Mouse (Mus musculus): ENCODE data around the gene Brinp3. TPM values are rescaled to one million over a fixed set of nuclear protein-coding genes. Genes with fewer than 3 reads are reported as not detected.

The Brinp3 gene
- 0.32 and 0.34 TPM in 2 replicates for polyA plus RNA-seq (2016; fragmentation: Nextera tagmentation; extraction: Ambion mirVana)

GRCm38 (mm10) chr1:146494681-146495331 is at the start of gene Brinp3:
Gene Brinp3, plus strand, starts transcription at chr1:146494760.
- Histone ChIP-seq H3K4me1 (replicated peaks) (peaks cover 7% of the 10 kb centered on the region), H3K4me3 (replicated peaks) (peak within 1 kb of the TSS; percentile 29), H3K36me3 (no peaks in the 10 kb centered on the region), H3K27ac (no peak within 1 kb of the TSS), H3K9ac (replicated peaks) (no peak within 1 kb of the TSS), H3K27me3 (peaks cover 47% of the 10 kb centered on the region), H3K9me3 (no peaks in the 10 kb centered on the region), H3K4me2 (peak within 1 kb of the TSS; percentile 54)
- ATAC-seq (ENCODE audit: insufficient number of reproducible peaks, insufficient read depth, low FRiP score, low TSS enrichment, low read depth), result no peak
- 3% methylated on average over 19 of the region's 19 CpGs for WGBS

DNA sequence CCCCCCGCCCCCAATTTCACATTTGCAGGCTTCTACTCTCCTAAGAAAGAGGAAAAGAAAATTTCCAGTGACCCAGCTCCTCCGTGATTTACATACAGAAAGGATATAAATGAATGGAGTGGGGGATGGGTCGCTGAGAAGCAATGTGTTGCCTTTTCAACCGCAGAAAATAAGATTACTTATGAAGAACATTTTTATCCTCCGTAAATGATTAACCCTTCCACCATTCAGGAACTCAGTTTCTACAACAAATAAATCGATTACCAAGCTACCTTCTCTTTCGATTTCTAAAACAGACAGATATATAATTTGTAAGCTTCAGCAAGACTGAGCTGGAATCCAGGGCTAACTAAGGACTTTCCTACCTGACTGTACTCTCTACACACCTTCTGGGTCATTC is 339 bp upstream of the Brinp3 start:
- no peak overlapping the region for H3K27ac ChIP-seq
- H3K9ac ChIP-seq (replicated peaks), result no peak overlapping the region
- peak overlapping the region; percentile 54 for H3K4me2 ChIP-seq
- H3K27me3 ChIP-seq, result peaks cover 47% of the 10 kb centered on the region
- H3K4me1 ChIP-seq (replicated peaks), result peaks cover 7% of the 10 kb centered on the region
- H3K4me3 ChIP-seq (replicated peaks), result no peak overlapping the region
- H3K9me3 ChIP-seq, result no peaks in the 10 kb centered on the region
- no peak for ATAC-seq (ENCODE audit: insufficient number of reproducible peaks, insufficient read depth, low FRiP score, low TSS enrichment, low read depth)
- H3K36me3 ChIP-seq, result no peaks in the 10 kb centered on the region
- WGBS, result 15% methylated on average over 7 of the region's 7 CpGs

GRCm38 (mm10) chr1:146495386-146495785 is 826 bp downstream of the Brinp3 start:
- Histone ChIP-seq H3K27ac (no peak overlapping the region), H3K9ac (replicated peaks) (no peak overlapping the region), H3K27me3 (peaks cover 47% of the 10 kb centered on the region), H3K4me3 (replicated peaks) (peak overlapping the region; percentile 29; the same call in 1 of the 2 replicates), H3K4me1 (replicated peaks) (peaks cover 7% of the 10 kb centered on the region), H3K4me2 (peak overlapping the region; percentile 54), H3K9me3 (no peaks in the 10 kb centered on the region), H3K36me3 (no peaks in the 10 kb centered on the region)
- WGBS, result 4% methylated on average over 3 of the region's 3 CpGs
- ATAC-seq (ENCODE audit: insufficient number of reproducible peaks, insufficient read depth, low FRiP score, low TSS enrichment, low read depth), result no peak

GRCm38 (mm10) chr1:146497381-146498081 is 3.0 kb downstream of the Brinp3 start:
- peak overlapping the region; percentile 37; the same call in 1 of the 2 replicates for H3K9ac ChIP-seq (replicated peaks)
- H3K4me1 ChIP-seq (replicated peaks), result peaks cover 7% of the 10 kb centered on the region
- H3K36me3 ChIP-seq, result no peaks in the 10 kb centered on the region
- H3K9me3 ChIP-seq, result no peaks in the 10 kb centered on the region
- H3K4me2 ChIP-seq, result peak overlapping the region; percentile 73
- H3K27me3 ChIP-seq, result peaks cover 47% of the 10 kb centered on the region
- WGBS, result under 1% methylated on average over 28 of the region's 28 CpGs
- H3K4me3 ChIP-seq (replicated peaks), result peak overlapping the region; percentile 43
- no peak overlapping the region for H3K27ac ChIP-seq
- ATAC-seq (ENCODE audit: insufficient number of reproducible peaks, insufficient read depth, low FRiP score, low TSS enrichment, low read depth), result peak; percentile 79

DNA sequence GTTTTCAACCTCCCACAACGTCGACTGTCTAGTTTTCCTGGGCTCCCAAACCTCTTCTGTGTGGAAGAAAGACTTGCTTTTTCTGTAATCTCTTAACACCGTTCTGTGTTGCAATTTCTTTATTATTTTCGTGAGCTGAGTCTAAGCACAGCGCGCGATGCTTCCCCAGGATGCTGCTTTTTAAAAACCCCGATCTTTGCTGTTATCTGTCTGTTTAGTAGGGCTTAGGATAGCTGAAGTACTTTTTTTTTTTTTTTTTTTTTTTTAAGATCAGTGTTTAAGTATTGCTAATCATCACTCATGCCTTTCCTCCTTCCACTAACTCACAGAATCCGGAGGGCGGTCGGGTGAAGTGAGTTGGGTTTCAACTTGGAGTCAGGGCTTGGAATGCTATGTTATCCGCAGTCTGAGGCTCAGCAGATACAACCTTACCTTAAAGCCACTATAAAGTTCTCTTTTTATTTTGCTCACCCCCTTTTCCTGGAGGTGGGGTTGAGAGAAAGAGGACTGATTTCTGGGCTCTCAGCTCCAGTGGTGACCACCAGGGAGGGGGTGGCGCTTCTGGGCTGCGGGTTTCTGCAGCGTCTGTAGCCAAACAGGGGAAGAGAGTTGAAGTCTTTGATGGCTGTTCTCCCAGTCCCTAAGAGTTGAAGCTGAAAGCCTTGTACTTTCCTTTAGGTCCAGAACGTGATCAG is 3.7 kb downstream of the Brinp3 start:
- Histone ChIP-seq H3K36me3 (no peaks in the 10 kb centered on the region), H3K4me1 (replicated peaks) (peaks cover 7% of the 10 kb centered on the region), H3K9me3 (no peaks in the 10 kb centered on the region), H3K27me3 (peaks cover 47% of the 10 kb centered on the region), H3K9ac (replicated peaks) (peak overlapping the region; percentile 37; the same call in 1 of the 2 replicates), H3K27ac (no peak overlapping the region), H3K4me3 (replicated peaks) (peak overlapping the region; percentile 43), H3K4me2 (peak overlapping the region; percentile 73)
- WGBS, result 2% methylated on average over 16 of the region's 16 CpGs
- peak; percentile 40; the same call in 1 of the 2 replicates for ATAC-seq (ENCODE audit: insufficient number of reproducible peaks, insufficient read depth, low FRiP score, low TSS enrichment, low read depth)

DNA sequence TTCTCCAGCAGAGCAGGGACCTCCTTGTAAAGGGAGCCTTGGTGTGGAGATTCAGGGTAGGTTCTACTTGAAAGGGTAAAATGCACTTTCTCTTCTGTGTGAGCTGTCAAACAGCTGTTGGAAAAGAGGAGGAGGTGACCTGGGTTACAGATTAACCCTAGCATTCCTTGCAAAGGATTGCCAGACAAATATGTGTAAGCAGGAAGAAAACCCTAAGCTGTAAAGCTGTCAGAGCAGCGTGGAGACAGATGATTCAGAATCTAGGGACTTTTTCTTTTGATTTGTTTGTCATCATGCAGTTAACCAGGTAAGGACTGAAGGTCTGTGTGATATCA is 4.2 kb downstream of the Brinp3 start:
- no peak overlapping the region for H3K27ac ChIP-seq
- H3K9ac ChIP-seq (replicated peaks), result no peak overlapping the region
- peak overlapping the region; percentile 73 for H3K4me2 ChIP-seq
- ATAC-seq (ENCODE audit: insufficient number of reproducible peaks, insufficient read depth, low FRiP score, low TSS enrichment, low read depth), result no peak
- 3% methylated on average over 1 of the region's 1 CpGs for WGBS
- H3K36me3 ChIP-seq, result no peaks in the 10 kb centered on the region
- peaks cover 7% of the 10 kb centered on the region for H3K4me1 ChIP-seq (replicated peaks)
- peaks cover 47% of the 10 kb centered on the region for H3K27me3 ChIP-seq
- H3K9me3 ChIP-seq, result no peaks in the 10 kb centered on the region
- H3K4me3 ChIP-seq (replicated peaks), result peak overlapping the region; percentile 43

- no peak overlapping the region for H3K9ac ChIP-seq (replicated peaks)
- H3K27ac ChIP-seq, result no peak overlapping the region
- no peak overlapping the region for H3K4me2 ChIP-seq
- ATAC-seq (ENCODE audit: insufficient number of reproducible peaks, insufficient read depth, low FRiP score, low TSS enrichment, low read depth), result no peak
- no peak overlapping the region for H3K4me3 ChIP-seq (replicated peaks)
- no peaks in the 10 kb centered on the region for H3K4me1 ChIP-seq (replicated peaks)
- H3K9me3 ChIP-seq, result no peaks in the 10 kb centered on the region
- WGBS, result 73% methylated on average over 2 of the region's 2 CpGs
- no peaks in the 10 kb centered on the region for H3K27me3 ChIP-seq
- no peaks in the 10 kb centered on the region for H3K36me3 ChIP-seq
Observed at GRCm38 (mm10) chr1:146515377-146515776, 20.8 kb downstream of the Brinp3 start.

DNA sequence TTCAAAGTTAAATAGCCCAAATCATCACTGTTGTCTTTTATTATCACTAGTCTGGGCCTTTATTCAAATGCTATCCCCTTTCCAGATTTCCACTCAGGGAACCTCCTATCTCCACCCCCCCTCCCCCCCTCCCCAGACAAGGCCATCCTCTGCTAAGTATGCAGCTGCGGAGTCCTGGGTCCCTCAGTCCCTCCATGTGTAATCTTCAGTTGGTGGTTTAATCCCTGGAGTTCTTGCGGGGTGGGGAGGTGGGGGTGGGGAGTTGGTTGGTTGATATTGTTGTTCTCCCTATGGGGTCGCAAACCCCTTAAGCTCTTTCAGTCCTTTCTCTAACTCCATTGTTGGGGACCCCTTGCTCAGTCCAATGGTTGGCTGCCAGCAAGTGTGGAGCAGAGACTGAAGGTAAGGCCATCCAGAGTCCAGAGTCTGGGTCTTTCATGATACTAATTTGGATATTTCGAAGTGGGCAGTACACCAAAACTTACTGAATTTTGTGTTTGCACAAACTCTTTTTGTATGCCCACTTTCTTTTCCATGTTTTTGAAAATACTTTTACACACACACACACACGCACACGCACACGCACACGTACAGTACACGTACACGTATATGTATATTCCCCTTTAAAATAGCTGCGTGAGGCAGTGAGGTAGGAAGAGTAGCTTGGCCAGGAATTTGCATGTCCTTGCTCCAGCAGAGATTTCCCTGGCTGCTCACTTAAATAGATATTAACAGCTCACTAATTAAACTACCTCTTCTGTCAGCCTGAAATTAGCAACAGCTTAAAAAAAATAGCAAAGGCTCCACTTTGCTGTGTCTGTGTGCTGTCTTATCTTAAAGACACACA is 29.4 kb downstream of the Brinp3 start:
- Histone ChIP-seq H3K9ac (replicated peaks) (no peak overlapping the region), H3K27ac (no peak overlapping the region), H3K36me3 (no peaks in the 10 kb centered on the region), H3K27me3 (no peaks in the 10 kb centered on the region), H3K4me3 (replicated peaks) (no peak overlapping the region), H3K9me3 (no peaks in the 10 kb centered on the region), H3K4me1 (replicated peaks) (no peaks in the 10 kb centered on the region), H3K4me2 (no peak overlapping the region)
- ATAC-seq (ENCODE audit: insufficient number of reproducible peaks, insufficient read depth, low FRiP score, low TSS enrichment, low read depth), result no peak
- 79% methylated on average over 11 of the region's 11 CpGs for WGBS

DNA sequence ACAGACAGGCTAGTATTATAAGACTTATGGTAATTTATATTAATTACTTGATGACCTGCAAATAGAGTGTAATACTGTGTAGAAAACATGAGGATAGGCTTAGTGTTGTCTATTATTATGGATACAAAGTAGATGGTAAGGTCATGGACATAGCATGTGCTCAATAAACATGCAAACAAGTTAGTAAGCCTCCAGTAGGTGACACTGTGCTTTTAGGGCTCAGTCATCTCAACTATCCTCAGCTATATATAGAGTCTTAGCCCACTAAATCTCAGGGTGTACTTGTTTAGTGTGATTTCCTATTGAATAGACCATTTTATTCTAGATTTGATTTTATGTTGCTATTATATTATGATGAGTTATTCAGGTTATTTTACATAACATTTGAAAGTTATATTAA is 34.0 kb downstream of the Brinp3 start:
- ATAC-seq (ENCODE audit: insufficient number of reproducible peaks, insufficient read depth, low FRiP score, low TSS enrichment, low read depth), result no peak
- Histone ChIP-seq H3K27me3 (no peaks in the 10 kb centered on the region), H3K9me3 (no peaks in the 10 kb centered on the region), H3K36me3 (no peaks in the 10 kb centered on the region), H3K4me2 (no peak overlapping the region), H3K4me1 (replicated peaks) (no peaks in the 10 kb centered on the region), H3K4me3 (replicated peaks) (no peak overlapping the region), H3K27ac (no peak overlapping the region), H3K9ac (replicated peaks) (no peak overlapping the region)

DNA sequence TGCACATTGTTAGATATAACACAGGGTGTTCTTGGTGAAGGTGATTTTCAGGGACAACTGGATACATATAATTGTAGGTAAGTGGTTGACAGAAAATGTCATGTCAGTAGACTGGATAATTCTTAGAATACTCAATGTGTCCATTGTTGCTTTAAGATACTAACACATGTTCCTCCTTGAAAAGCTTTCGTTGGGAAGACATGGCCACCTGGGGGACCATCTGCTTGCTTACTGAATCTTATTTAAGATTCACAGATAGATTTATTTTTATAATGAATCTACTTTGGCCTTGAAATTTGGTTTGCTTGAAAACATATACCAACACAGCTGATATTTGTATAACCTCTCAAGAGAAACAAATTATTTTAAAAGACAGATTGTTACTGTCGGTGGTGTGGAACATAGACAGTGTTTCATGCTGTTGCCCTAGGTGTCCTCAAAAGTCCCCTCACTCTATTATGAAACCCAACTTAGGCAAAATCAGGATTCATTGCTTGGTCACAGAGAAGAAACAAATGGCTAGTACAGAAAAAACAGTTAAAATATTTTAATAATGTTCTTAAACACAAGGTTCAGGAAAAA is 52.4 kb downstream of the Brinp3 start:
- WGBS, result 89% methylated on average over 2 of the region's 2 CpGs
- no peak overlapping the region for H3K4me2 ChIP-seq
- no peak overlapping the region for H3K9ac ChIP-seq (replicated peaks)
- H3K9me3 ChIP-seq, result no peaks in the 10 kb centered on the region
- H3K4me3 ChIP-seq (replicated peaks), result no peak overlapping the region
- H3K27ac ChIP-seq, result no peak overlapping the region
- H3K4me1 ChIP-seq (replicated peaks), result no peaks in the 10 kb centered on the region
- no peaks in the 10 kb centered on the region for H3K27me3 ChIP-seq
- no peaks in the 10 kb centered on the region for H3K36me3 ChIP-seq
- no peak for ATAC-seq (ENCODE audit: insufficient number of reproducible peaks, insufficient read depth, low FRiP score, low TSS enrichment, low read depth)

All from limb, embryonic 12.5 days (tissue).